Mouse (Mus musculus): Measurements from ENCODE around the gene Cyp4f37.
"Not testable (repeated sequence)": the region's sequence is repeated elsewhere in the genome, so short reads cannot be mapped to it uniquely, and the experiment has no call there.

Cyp4f37 gene

DNA sequence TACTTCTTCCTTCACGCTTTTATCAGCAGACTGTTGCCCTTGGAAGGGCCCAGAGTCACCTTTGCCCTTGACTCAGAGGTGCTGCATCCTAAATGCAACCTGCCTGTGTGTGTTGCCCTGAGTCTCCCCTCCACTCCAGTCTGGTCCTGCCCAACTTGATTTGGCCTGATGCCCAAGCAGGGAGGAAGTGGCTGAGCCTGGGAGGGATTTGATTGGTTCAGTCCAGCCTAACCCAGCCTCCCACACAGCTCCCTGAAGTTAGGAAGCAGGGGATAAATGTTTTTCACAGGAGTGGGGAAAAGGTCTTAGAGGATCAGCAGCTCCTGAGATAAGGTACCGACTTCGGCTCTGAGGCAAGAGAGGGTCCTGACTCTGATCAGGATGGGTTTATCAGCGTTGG is at the start of gene Cyp4f37:
TSS of gene Cyp4f37 (plus strand) at position 292 of the 400 bp plus-strand sequence.
- not testable (repeated sequence) for DNase-seq (ENCODE audit: low read depth, low spot score)

- DNase-seq (ENCODE audit: low read depth, low spot score): not testable (repeated sequence)
Observed at GRCm38 (mm10) chr17:32573286-32573685, 47.8 kb upstream of the Cyp4f37 start.

- no peak for DNase-seq (ENCODE audit: low read depth, low spot score)
Observed at GRCm38 (mm10) chr17:32577496-32578186, 43.5 kb upstream of the Cyp4f37 start.

- peak; percentile 88 for DNase-seq (ENCODE audit: low read depth, low spot score)
Observed at GRCm38 (mm10) chr17:32596494-32596893, 24.6 kb upstream of the Cyp4f37 start.

DNA sequence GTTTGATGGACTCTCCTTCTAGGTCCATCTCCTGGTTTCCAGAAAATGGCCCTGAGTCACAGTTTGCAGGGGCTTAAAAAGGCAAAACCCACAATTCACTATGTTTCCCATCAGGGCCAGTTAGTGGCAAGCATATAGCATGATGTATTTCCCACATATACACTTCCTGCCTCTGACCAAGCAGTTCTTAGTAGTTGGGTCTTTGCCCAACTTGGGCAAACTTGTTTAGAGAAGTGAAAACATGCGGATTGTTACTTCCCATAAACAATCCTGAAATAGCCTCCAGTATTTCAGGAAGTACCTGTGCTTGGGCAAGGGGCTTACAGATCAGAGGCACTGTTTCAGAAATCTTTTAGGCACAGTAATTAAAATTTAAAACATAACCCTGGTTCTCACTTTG is 13.1 kb upstream of the Cyp4f37 start:
- no peak for DNase-seq (ENCODE audit: low read depth, low spot score)

DNA sequence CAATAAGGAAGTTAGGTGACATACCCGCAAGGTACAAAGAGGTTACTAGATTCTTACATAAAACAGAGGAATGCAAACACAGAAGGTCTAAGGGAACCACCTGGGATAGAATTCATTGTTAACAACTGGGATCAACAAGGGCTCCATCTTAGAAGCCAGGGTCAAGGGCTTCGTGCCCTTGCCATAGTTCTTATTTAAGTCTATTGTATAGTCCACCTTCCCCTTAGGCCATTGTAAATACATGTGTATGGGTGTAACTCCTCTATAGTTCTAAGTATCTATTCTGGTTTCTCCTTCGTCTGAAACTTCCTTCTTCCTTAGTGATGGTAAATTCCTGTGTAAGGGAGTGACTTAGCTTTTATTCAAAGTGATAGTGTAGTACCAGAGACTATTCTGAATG is 10.9 kb upstream of the Cyp4f37 start:
- not testable (repeated sequence) for DNase-seq (ENCODE audit: low read depth, low spot score)

DNA sequence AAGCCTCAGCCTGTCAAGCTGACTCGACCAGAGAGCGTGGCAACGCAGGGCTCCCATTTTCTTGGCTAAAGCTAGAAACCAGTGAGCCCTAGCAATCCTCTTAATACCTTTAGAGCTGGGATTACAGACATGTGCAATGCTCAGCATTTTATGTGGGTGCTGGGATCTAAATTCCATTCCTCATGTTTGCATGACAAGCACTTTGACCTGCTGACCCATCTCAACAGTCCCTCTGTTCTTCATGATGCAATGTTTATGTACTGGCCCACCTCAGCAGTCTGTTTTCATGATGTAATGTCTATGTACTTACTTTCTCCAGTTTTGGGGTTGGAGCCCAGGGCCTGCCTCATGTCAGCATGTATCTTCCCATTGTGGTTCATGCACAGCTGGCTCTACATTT is 10.2 kb upstream of the Cyp4f37 start:
- no peak for DNase-seq (ENCODE audit: low read depth, low spot score)

- DNase-seq (ENCODE audit: low read depth, low spot score): no peak
Observed at GRCm38 (mm10) chr17:32612417-32612816, 8.7 kb upstream of the Cyp4f37 start.

DNA sequence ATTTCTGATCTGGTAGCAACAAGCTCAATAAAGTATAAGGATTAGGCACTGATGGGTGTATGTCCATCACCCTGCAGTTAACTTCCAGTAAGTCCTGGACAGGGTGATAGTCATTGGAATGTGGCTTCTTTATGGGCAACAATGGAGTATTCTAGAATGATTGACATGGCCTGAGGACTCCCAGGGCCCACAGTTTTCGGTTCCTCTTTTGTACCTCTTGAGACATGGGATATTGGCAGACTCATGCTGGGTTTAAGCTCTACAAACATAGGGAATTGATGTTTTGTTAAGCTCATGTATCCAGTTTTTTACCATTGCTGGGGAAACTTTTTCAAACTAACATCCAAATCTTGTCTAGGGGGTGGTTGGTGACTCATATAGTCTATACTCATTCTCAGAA is 3.9 kb upstream of the Cyp4f37 start:
- peak; percentile 10 for DNase-seq (ENCODE audit: low read depth, low spot score)

DNA sequence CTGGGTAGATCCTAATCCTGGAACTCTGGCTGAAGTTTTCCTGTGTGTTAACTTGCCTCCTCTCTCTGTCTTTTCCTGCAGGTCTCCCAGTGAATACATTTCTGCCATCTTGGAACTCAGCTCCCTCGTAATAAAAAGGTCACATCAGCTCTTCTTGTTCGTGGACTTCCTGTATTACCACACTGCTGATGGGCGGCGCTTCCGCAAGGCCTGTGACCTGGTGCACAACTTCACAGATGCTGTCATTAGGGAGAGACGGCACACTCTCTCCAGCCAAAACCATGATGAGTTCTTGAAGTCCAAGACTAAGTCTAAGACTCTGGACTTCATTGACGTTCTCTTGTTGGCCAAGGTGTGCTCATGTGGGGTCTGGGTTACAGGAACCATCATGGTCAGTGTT is 8.6 kb downstream of the Cyp4f37 start:
- DNase-seq (ENCODE audit: low read depth, low spot score): not testable (repeated sequence)

GRCm38 (mm10) chr17:32631936-32632335 is 10.8 kb downstream of the Cyp4f37 start:
- DNase-seq (ENCODE audit: low read depth, low spot score): peak; percentile 22

- DNase-seq (ENCODE audit: low read depth, low spot score): not testable (repeated sequence)
Observed at GRCm38 (mm10) chr17:32634242-32634971, 13.3 kb downstream of the Cyp4f37 start.

DNA sequence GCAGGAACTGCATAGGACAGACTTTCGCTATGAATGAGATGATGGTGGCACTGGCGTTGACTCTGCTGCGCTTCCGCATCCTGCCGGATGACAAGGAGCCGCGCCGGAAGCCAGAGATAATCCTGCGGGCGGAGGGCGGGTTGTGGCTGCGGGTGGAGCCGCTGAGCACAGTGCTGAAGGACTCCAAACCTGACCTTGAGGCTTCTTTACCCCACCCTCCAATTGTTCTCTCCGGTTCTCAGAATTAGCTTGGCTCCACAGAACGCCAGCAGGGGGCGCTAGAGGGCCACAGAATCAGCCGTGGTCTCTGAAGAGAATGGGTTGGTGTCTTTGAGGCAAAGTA is 13.8 kb downstream of the Cyp4f37 start:
- DNase-seq (ENCODE audit: low read depth, low spot score): peak; percentile 80

- no peak for DNase-seq (ENCODE audit: low read depth, low spot score)
Observed at GRCm38 (mm10) chr17:32636341-32636740, 15.2 kb downstream of the Cyp4f37 start.

DNA sequence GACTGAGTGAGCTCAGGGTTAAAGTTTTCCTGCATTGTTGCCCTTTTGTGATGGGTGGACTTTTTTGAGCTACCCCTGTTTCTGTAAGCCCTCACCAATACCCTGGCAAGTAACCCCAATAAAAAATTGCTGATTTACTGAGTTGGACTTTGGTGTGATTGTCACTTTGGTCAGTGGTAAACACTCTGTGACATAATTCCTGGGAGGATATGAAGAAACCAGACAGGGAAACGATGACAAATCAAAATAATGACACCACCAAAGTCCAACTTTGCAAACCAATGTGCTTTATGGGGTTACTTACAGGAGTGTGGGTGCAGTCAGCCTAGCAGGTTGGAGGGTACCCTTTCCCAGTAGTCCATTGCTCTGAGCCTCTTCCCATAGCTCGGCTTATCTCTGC is 16.0 kb downstream of the Cyp4f37 start:
- no peak for DNase-seq (ENCODE audit: low read depth, low spot score)

GRCm38 (mm10) chr17:32646631-32647030 is 25.5 kb downstream of the Cyp4f37 start:
- no peak for DNase-seq (ENCODE audit: low read depth, low spot score)

DNA sequence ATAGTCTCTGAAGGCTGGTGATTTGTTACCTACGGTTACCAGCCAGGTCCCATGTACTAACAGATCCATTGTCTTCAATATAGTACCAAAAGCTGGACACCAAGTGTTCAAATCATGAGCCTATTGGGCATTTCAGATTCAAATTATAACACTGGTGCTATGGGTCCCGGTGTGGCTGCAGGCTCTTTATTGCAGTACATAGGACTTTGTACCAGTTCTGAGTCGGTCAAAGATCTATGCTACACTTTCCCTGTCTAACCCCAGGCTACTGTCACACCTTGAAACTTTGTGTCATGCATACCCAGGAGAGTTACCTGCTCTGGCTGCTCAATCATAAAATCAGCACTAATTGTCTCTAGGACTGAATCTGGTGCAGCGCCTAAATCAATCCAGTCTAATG is 32.8 kb downstream of the Cyp4f37 start:
- DNase-seq (ENCODE audit: low read depth, low spot score): no peak

- DNase-seq (ENCODE audit: low read depth, low spot score): no peak
Observed at GRCm38 (mm10) chr17:32657041-32657440, 35.9 kb downstream of the Cyp4f37 start.

DNA sequence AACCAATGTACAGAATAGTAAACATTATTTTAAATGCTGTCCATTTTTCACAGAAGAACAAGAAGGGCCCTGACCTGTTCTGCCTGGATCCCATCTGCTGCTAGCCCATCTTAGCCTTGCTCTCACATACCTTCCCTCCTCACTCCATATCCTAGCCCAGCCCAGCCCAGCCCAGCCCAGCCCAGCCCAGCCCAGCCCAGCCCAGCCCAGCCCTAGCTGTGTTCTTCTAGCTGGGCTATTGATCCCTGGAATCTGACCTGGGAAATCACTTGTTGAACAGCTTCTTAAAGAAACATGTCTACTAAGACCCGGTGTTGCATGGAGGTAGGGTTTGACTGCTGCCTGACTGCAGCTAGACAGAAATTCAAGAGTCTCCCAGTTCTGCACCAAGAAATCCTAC is 37.1 kb downstream of the Cyp4f37 start:
- no peak for DNase-seq (ENCODE audit: low read depth, low spot score)

DNA sequence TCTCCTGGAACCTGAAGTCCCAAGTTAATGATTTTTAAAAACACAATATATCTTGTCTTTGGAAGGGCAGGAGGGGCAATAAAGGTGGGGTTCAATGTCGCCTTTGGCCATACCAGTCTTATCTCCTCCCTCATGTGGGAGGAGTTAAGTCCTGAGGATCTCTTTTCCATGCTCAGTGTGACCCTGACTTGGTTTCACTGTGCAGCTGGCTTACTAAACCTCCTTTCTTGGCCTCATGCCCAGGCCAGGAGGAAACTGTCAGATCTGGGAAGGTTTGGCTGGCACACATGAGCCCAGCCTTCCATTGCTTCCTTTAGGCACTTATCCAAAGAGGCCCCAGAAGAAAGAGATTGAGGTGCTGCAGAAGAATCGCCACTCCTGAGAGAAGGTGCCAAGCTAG is 37.6 kb downstream of the Cyp4f37 start, which contains the start of gene Cyp4f40:
TSS of gene Cyp4f40 (plus strand) at position 189 of the 400 bp plus-strand sequence.
- DNase-seq (ENCODE audit: low read depth, low spot score): no peak

DNA sequence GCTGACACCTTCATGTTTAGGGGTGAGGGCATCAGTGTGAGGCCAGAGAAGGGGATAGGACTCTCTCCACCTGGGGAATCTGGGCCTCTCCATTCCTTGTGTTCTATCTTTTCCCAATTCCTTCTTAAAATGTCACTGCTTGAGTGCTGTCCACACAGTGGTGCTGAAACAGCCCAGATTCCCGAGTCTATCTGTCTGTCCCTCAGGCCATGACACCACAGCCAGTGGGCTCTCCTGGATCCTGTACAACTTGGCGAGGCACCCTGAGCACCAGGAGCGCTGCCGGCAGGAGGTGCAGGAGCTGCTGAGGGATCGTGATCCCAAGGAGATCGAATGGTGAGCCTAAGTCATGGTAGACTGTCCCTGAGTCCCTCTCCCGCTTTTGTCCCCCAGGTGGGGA is 52.9 kb downstream of the Cyp4f37 start:
- no peak for DNase-seq (ENCODE audit: low read depth, low spot score)

DNA sequence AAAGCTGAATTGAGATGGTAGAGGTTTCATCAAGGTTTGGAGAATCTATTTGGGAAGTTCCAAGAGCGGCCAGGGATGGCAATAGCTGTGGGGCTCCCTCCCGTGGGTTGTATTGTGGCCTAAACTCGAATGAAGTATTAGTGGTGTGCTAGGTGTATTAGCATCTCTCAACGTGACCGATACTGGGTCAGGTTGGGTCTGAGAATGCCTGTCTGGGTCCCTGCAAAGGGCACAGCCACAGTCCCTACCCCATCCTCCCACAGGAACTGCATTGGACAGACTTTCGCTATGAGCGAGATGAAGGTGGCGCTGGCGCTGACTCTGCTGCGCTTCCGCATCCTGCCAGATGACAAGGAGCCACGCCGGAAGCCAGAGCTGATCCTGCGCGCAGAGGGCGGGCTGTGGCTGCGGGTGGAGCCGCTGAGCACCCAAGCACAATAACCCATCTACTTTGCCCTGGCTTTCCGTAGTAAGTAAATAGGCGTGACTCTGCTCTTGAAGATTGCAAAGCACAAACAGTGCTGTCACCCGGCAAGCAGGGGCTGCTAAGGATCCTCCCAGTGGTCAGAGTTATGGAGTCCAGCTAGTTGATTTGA is 55.0 kb downstream of the Cyp4f37 start:
- DNase-seq (ENCODE audit: low read depth, low spot score): no peak

- peak; percentile 61 for DNase-seq (ENCODE audit: low read depth, low spot score)
Observed at GRCm38 (mm10) chr17:32680404-32680803, 59.3 kb downstream of the Cyp4f37 start.

Measured in A20 (cell line).